Mouse (Mus musculus) intestine, embryonic 15.5 days (tissue): ENCODE measurements at regions not wholly inside any gene's neighbourhood (a gene's known extent, or its start where the extent isn't known, plus 50 kb on each side); places are given as distances from the start of the nearest gene placed in this dataset.

Experiments
- ATAC-seq: fragments of 200-750 bp; cut with Nextera tagmentation; 2 replicates; pipeline ENCODE4 v1.8.0; 2017; ENCODE audit warnings: moderate TSS enrichment, moderate library complexity
- H3K27ac ChIP-seq: fragments of 300-500 bp; sonication (generic); 2 replicates; pipeline ENCODE4 v1.5.1; 2015; ENCODE audit warnings: mild to moderate bottlenecking, inconsistent platforms
- H3K27me3 ChIP-seq: fragments of 300-500 bp; sonication (generic); replicated peaks from 2 replicates; pipeline ENCODE4 v1.6.1; 2015; ENCODE audit warnings: inconsistent platforms
- H3K36me3 ChIP-seq: fragments of 300-500 bp; sonication (generic); 2 replicates; pipeline ENCODE4 v1.6.1; 2015; ENCODE audit warnings: inconsistent platforms
- H3K4me1 ChIP-seq: fragments of 300-500 bp; sonication (generic); replicated peaks from 2 replicates; pipeline ENCODE4 v1.6.1; 2015; ENCODE audit warnings: inconsistent platforms
- H3K4me2 ChIP-seq: fragments of 300-500 bp; sonication (generic); replicated peaks from 2 replicates; pipeline ENCODE4 v1.6.1; 2015; ENCODE audit warnings: mild to moderate bottlenecking, inconsistent platforms
- H3K4me3 ChIP-seq: fragments of 300-500 bp; sonication (generic); replicated peaks from 2 replicates; pipeline ENCODE4 v1.5.1; 2015; ENCODE audit warnings: inconsistent platforms
- H3K9ac ChIP-seq: fragments of 300-500 bp; sonication (generic); 2 replicates; pipeline ENCODE4 v1.6.1; 2015; ENCODE audit warnings: inconsistent platforms
- H3K9me3 ChIP-seq: fragments of 300-500 bp; sonication (generic); 2 replicates; pipeline ENCODE4 v1.6.1; 2016; ENCODE audit warnings: inconsistent platforms
- WGBS: fragments of 180-500 bp; shearing (Covaris S2); methylation state at CpG from one replicate; pipeline ENCODE4 v1.1.7; 2015; 5-methylcytosine and 5-hydroxymethylcytosine counted together

DNA sequence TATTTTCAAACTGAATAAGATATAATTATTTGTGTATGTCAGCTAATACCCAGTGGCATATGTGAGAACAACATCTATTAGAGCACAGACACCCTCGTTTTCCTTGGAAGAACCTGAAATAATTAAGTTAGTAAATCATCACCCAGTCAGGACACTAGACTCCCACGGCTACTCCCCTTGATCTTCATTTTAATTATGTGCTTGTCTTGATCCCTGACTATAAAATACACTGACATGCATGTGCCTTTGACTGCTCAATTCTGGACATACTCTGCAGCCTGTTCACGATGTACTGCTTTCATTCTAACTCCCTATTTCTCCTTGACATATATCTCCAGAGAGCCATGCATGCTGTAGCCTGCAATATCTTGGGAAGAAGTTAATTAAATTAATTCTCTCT lies 232.7 kb upstream of the Atxn7l3b start:
- WGBS: 58% methylated on average over 3 of the region's 3 CpGs
- no peak overlapping the region for H3K27ac ChIP-seq
- no peak overlapping the region for H3K9ac ChIP-seq
- no peaks in the 10 kb centered on the region for H3K4me1 ChIP-seq
- no peaks in the 10 kb centered on the region for H3K9me3 ChIP-seq
- no peak overlapping the region for H3K4me2 ChIP-seq
- ATAC-seq: no peak
- no peak overlapping the region for H3K4me3 ChIP-seq
- H3K27me3 ChIP-seq: no peaks in the 10 kb centered on the region
- H3K36me3 ChIP-seq: no peaks in the 10 kb centered on the region

DNA sequence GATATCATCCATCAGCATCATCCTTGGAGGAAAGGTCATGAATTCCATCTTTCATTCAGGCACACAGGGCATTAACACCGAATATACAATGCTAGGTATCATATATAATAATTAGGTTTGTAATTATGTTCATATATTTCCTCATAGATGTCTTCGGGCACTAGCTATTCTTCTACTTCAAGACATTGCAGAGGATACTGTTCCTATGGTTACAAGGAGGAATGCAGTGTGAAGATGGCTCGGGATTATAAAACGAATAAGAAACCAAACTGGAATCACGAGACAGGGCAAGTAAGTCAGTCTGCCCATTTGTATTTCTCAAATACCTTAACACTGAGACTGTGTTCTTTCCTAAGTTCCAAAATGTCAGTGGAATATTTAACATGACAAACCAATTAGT lies 231.3 kb upstream of the Atxn7l3b start:
- H3K4me1 ChIP-seq: no peaks in the 10 kb centered on the region
- no peak overlapping the region for H3K9ac ChIP-seq
- H3K27ac ChIP-seq: no peak overlapping the region
- ATAC-seq: no peak
- H3K4me3 ChIP-seq: no peak overlapping the region
- 85% methylated on average over 5 of the region's 5 CpGs for WGBS
- H3K36me3 ChIP-seq: no peaks in the 10 kb centered on the region
- H3K27me3 ChIP-seq: no peaks in the 10 kb centered on the region
- H3K9me3 ChIP-seq: no peaks in the 10 kb centered on the region
- H3K4me2 ChIP-seq: no peak overlapping the region

DNA sequence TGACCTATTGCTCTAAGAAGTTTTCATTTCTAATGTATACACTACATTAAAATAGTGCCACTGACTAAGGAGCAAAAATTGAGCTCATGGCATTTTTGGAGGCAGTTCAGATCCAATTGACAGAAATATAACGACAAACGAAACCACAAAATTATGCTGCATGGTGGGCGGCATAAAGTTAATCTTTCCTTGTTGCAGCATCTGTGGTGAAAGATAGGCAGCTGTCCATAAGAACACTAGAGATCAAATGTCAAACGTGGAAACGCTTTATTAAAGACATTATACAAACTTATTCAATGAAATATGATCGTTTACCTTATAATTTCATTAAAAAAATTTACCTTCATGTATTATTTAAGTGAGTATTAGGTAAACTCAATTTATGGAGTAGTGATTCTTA lies 230.2 kb upstream of the Atxn7l3b start:
- H3K9ac ChIP-seq: no peak overlapping the region
- no peak overlapping the region for H3K4me3 ChIP-seq
- no peaks in the 10 kb centered on the region for H3K4me1 ChIP-seq
- H3K9me3 ChIP-seq: no peaks in the 10 kb centered on the region
- 82% methylated on average over 6 of the region's 6 CpGs for WGBS
- H3K36me3 ChIP-seq: no peaks in the 10 kb centered on the region
- no peak for ATAC-seq
- H3K27me3 ChIP-seq: no peaks in the 10 kb centered on the region
- no peak overlapping the region for H3K4me2 ChIP-seq
- no peak overlapping the region for H3K27ac ChIP-seq

DNA sequence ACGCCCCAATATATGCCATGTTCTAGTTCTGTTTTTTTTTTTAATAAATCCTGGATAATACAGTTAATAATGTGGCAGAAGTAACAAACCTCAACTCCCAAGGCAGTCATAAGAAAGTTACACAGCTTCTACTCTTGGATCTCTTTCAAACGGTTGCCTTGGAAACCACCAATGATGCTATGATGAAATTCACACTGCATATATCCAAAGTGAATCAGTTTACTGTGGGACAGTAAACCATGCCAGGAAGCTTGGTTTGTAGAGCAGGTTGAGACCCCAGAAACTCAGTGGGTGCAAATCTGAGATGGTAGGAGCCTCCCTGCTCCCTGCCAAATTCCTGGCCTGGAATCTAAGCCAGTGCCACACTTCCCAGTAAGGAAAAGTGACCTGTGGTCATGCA lies 212.8 kb upstream of the Atxn7l3b start:
- H3K4me3 ChIP-seq: no peak overlapping the region
- no peaks in the 10 kb centered on the region for H3K9me3 ChIP-seq
- no peaks in the 10 kb centered on the region for H3K36me3 ChIP-seq
- no peak for ATAC-seq
- no peak overlapping the region for H3K4me2 ChIP-seq
- no peak overlapping the region for H3K27ac ChIP-seq
- H3K27me3 ChIP-seq: no peaks in the 10 kb centered on the region
- WGBS: 86% methylated on average over 2 of the region's 2 CpGs
- H3K9ac ChIP-seq: no peak overlapping the region
- H3K4me1 ChIP-seq: no peaks in the 10 kb centered on the region

DNA sequence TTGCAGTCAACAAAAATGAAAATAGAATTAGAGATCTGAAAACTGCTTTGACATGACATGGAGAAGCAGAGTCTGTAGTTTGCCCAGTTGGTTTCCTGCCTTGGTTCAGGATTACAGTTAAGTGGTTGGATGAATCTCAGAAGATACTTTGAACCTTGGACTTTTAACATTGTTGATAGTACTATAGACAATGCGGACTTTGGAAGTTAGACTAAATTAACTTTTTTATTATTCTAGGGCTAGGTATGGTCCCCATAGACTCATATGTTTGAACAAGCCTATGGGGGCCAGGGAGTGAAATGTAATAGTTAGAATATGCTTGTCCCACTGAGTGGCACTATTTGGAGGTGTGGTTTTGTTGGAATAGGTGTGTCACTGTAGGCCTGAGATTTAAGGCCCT lies 186.2 kb upstream of the Atxn7l3b start:
- Histone ChIP-seq H3K9ac (no peak overlapping the region), H3K27ac (no peak overlapping the region), H3K4me2 (no peak overlapping the region), H3K27me3 (no peaks in the 10 kb centered on the region), H3K4me1 (no peaks in the 10 kb centered on the region), H3K4me3 (no peak overlapping the region), H3K9me3 (no peaks in the 10 kb centered on the region), H3K36me3 (no peaks in the 10 kb centered on the region)
- ATAC-seq: peak; percentile 61
- 82% methylated on average over 1 of the region's 1 CpGs for WGBS

DNA sequence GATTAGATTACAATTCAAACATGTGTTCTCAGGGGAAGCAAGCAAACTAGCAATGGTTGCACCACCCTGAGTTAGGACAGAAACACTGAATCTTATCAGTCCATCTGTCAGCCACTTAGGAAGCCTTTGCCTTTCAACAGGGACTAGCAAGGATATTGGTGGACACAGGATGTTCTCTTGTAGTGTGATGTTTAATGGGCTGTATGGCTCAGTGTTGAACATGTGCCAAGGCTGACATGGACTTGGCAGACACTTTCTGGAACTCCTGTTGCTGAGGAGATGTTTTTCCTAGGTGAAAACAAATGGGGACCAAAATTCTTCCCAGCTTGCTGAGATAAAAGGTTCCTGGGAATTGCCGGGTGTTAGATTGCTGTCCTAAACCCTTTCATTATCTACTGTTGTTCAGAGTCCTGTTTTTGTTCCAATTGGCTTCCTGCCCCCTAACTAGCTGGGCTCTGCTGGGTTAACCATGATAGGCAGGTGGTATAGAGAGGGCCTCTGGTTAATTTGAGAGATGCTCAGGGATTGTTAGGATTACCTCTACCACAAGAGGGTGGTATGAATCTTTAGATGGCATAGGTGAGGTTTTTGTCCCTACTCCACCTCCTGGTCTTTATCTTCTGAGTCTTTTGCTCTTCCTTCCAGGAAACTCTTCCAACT lies 177.1 kb upstream of the Atxn7l3b start:
- WGBS: 32% methylated on average over 1 of the region's 1 CpGs
- no peak overlapping the region for H3K4me3 ChIP-seq
- H3K4me1 ChIP-seq: no peaks in the 10 kb centered on the region
- H3K27me3 ChIP-seq: no peaks in the 10 kb centered on the region
- H3K27ac ChIP-seq: no peak overlapping the region
- no peaks in the 10 kb centered on the region for H3K9me3 ChIP-seq
- no peaks in the 10 kb centered on the region for H3K36me3 ChIP-seq
- no peak overlapping the region for H3K9ac ChIP-seq
- no peak for ATAC-seq
- no peak overlapping the region for H3K4me2 ChIP-seq

DNA sequence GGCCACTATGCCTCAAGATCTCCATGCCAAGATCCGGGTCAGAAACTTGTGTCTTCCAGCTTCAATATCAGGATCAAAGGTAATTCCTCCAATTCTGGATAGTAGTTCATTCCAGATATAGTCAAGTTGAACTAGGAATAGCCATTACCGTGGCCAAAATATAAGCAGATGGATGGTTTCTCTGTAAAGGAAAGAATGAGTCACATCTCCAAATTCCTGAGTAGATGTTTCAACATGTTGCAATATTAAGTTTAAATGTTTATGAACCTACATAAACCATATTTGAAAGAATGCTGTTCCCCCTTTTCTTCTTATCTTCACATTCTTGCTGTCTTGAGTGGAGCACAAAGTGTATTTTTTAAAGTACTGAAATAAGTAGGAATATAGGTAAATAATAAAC lies 176.5 kb upstream of the Atxn7l3b start:
- Histone ChIP-seq H3K4me2 (no peak overlapping the region), H3K9me3 (no peaks in the 10 kb centered on the region), H3K27ac (no peak overlapping the region), H3K27me3 (no peaks in the 10 kb centered on the region), H3K36me3 (no peaks in the 10 kb centered on the region), H3K4me1 (no peaks in the 10 kb centered on the region), H3K4me3 (no peak overlapping the region), H3K9ac (no peak overlapping the region)
- 73% methylated on average over 2 of the region's 2 CpGs for WGBS
- ATAC-seq: no peak
